Mouse (Mus musculus) heart, adult 2 months (tissue): Measurements from ENCODE around the gene Copz2. TPM values are rescaled to one million over a fixed set of nuclear protein-coding genes. Genes with fewer than 3 reads are reported as not detected.

Experiments used
- DNase-seq, 2 experiments: peaks; one replicate each; pipeline ENCODE4 v3.0.0; 2021
- H3K27ac ChIP-seq: fragments of 200-600 bp; 2 replicates; pipeline ENCODE4 v1.8.1; 2022
- H3K27me3 ChIP-seq: fragments of 200-500 bp; 2 replicates; pipeline ENCODE4 v1.6.1; 2012; ENCODE audit warnings: mild to moderate bottlenecking, low read length, inconsistent platforms, mixed read lengths; ENCODE audit not compliant: control insufficient read depth, insufficient read depth
- H3K36me3 ChIP-seq: fragments of 200-500 bp; 2 replicates; pipeline ENCODE4 v1.6.1; 2012; ENCODE audit warnings: low read length, inconsistent platforms; ENCODE audit not compliant: control insufficient read depth, insufficient read depth
- H3K4me1 ChIP-seq: fragments of 200-500 bp; 2 replicates; pipeline ENCODE4 v1.6.1; 2011; ENCODE audit warnings: low read length; ENCODE audit not compliant: control insufficient read depth, insufficient read depth
- H3K4me3 ChIP-seq: fragments of 200-600 bp; 2 replicates; pipeline ENCODE4 v1.8.1; 2022
- H3K79me2 ChIP-seq: fragments of 200-500 bp; replicated peaks from 2 replicates; pipeline ENCODE4 v1.6.1; 2012; ENCODE audit warnings: mild to moderate bottlenecking, inconsistent platforms, low read length, moderate library complexity, mixed read lengths; ENCODE audit not compliant: control insufficient read depth, insufficient read depth
- H3K9ac ChIP-seq: fragments of 200-500 bp; 2 replicates; pipeline ENCODE4 v1.6.1; 2012; ENCODE audit warnings: low read depth, mild to moderate bottlenecking, control low read depth, inconsistent platforms, low read length, mixed read lengths
- CTCF ChIP-seq: fragments of 200-600 bp; IDR thresholded peaks from 2 replicates; pipeline ENCODE4 v1.8.1; 2022; ENCODE audit warnings: antibody characterized with exemption, mild to moderate bottlenecking, moderate library complexity
- EP300 ChIP-seq: fragments of 200-500 bp; IDR thresholded peaks from 2 replicates; pipeline ENCODE4 v1.6.1; 2011; ENCODE audit warnings: low read depth, low read length, control low read depth; ENCODE audit not compliant: insufficient read depth
- POLR2A ChIP-seq: fragments of 200-500 bp; IDR thresholded peaks from 2 replicates; pipeline ENCODE4 v1.6.1; 2011; ENCODE audit warnings: mild to moderate bottlenecking, low read depth, low read length, control low read depth; ENCODE audit not compliant: insufficient read depth
- WGBS: fragments of 180-500 bp; shearing (Covaris S2); methylation state at CpG from one replicate; pipeline ENCODE4 v1.1.7; 2018; 5-methylcytosine and 5-hydroxymethylcytosine counted together
- intact Hi-C: fragments of 180-260 bp; cut with DNase I; formaldehyde crosslinking; loops from one replicate; pipeline ENCODE4 v1.15.1; 2025
- polyA plus RNA-seq: library from polyadenylated mRNA; depleted of rRNA; stranded (reverse); fragments of >200 nt; gene quantifications from 2 replicates; pipeline ENCODE4 v1.2.3, GENCODE M21; 2012
- total RNA-seq, 2 experiments: library from RNA; stranded (reverse); gene quantifications; 2 replicates each; pipeline ENCODE4 v1.2.3; 2021

The Copz2 gene
- total and polyA plus RNA-seq, 3 experiments = 35.0 to 55.0 (median 36.9) TPM

GRCm38 (mm10) chr11:96872441-96873379 lies 23.0 kb downstream of the Copz2 start:
- DNase-seq = no peak

GRCm38 (mm10) chr11:96873601-96874140 lies 24.0 kb downstream of the Copz2 start:
- no peaks in the 10 kb centered on the region for H3K4me1 ChIP-seq
- no peak overlapping the region for H3K4me3 ChIP-seq
- no peaks in the 10 kb centered on the region for H3K36me3 ChIP-seq
- no peak for DNase-seq
- H3K27me3 ChIP-seq = 0 out of 2 replicates have a peak, but pooled peaks cover 2% of the 10 kb centered on the region
- H3K9ac ChIP-seq = no peak overlapping the region
- TF ChIP-seq CTCF (no peak), POLR2A (no peak), EP300 (no peak)
- 75% methylated on average over 11 of the region's 11 CpGs for WGBS
- H3K27ac ChIP-seq = no peak overlapping the region
- no peaks in the 10 kb centered on the region for H3K79me2 ChIP-seq
- intact Hi-C loops = no loop called here

More at GRCm38 (mm10) chr11:96872441-96873379, 23.0 kb downstream of the Copz2 start:
- Histone ChIP-seq H3K27ac (no peak overlapping the region), H3K9ac (no peak overlapping the region), H3K36me3 (no peaks in the 10 kb centered on the region), H3K4me1 (no peaks in the 10 kb centered on the region), H3K4me3 (no peak overlapping the region), H3K27me3 (0 out of 2 replicates have a peak, but pooled peaks cover 2% of the 10 kb centered on the region), H3K79me2 (no peaks in the 10 kb centered on the region)
- intact Hi-C loops = no loop called here
- TF ChIP-seq POLR2A (no peak), EP300 (no peak)
- WGBS = 32% methylated on average over 24 of the region's 24 CpGs

- TF ChIP-seq POLR2A = no peak
- no peak for TF ChIP-seq EP300
- no peak for TF ChIP-seq CTCF
- intact Hi-C loops = no loop called here
- no peaks in the 10 kb centered on the region for H3K36me3 ChIP-seq
- no peaks in the 10 kb centered on the region for H3K79me2 ChIP-seq
- 0 out of 2 replicates have a peak, but pooled peaks cover 2% of the 10 kb centered on the region for H3K27me3 ChIP-seq
- no peak overlapping the region for H3K27ac ChIP-seq
- H3K4me1 ChIP-seq = no peaks in the 10 kb centered on the region
- H3K4me3 ChIP-seq = no peak overlapping the region
- DNase-seq = no peak
- WGBS = 48% methylated on average over 4 of the region's 4 CpGs
- H3K9ac ChIP-seq = no peak overlapping the region
These were observed 25.6 kb downstream of the Copz2 start for GRCm38 (mm10) chr11:96875270-96875669.

- TF ChIP-seq CTCF = no peak
- no peak for TF ChIP-seq EP300
- TF ChIP-seq POLR2A = no peak
- 1% methylated on average over 35 of the region's 35 CpGs for WGBS
- H3K36me3 ChIP-seq = no peaks in the 10 kb centered on the region
- 0 out of 2 replicates have a peak, but pooled peaks cover 2% of the 10 kb centered on the region for H3K27me3 ChIP-seq
- H3K79me2 ChIP-seq = no peaks in the 10 kb centered on the region
- H3K4me3 ChIP-seq = peak overlapping the region; percentile 33; the same call in 1 of the 2 replicates
- no peak overlapping the region for H3K27ac ChIP-seq
- no peak overlapping the region for H3K9ac ChIP-seq
- intact Hi-C loops = no loop called here
- no peaks in the 10 kb centered on the region for H3K4me1 ChIP-seq
- DNase-seq = peak; percentile 73 to 74
These were observed 26.1 kb downstream of the Copz2 start for GRCm38 (mm10) chr11:96875745-96876144.

- Histone ChIP-seq H3K27ac (no peak overlapping the region), H3K9ac (no peak overlapping the region), H3K4me3 (no peak overlapping the region), H3K79me2 (no peaks in the 10 kb centered on the region), H3K27me3 (0 out of 2 replicates have a peak, but pooled peaks cover 2% of the 10 kb centered on the region), H3K4me1 (no peaks in the 10 kb centered on the region), H3K36me3 (no peaks in the 10 kb centered on the region)
- intact Hi-C loops = no loop called here
- 35% methylated on average over 13 of the region's 13 CpGs for WGBS
- DNase-seq = no peak
- TF ChIP-seq POLR2A = no peak
These were observed 26.8 kb downstream of the Copz2 start for GRCm38 (mm10) chr11:96876300-96877040.

GRCm38 (mm10) chr11:96877071-96877470 lies 27.4 kb downstream of the Copz2 start:
- Histone ChIP-seq H3K27ac (no peak overlapping the region), H3K79me2 (no peaks in the 10 kb centered on the region), H3K36me3 (no peaks in the 10 kb centered on the region), H3K4me1 (no peaks in the 10 kb centered on the region), H3K27me3 (0 out of 2 replicates have a peak, but pooled peaks cover 2% of the 10 kb centered on the region), H3K9ac (no peak overlapping the region), H3K4me3 (no peak overlapping the region)
- DNase-seq = no peak
- TF ChIP-seq POLR2A = no peak
- TF ChIP-seq CTCF = no peak
- no peak for TF ChIP-seq EP300
- 60% methylated on average over 4 of the region's 4 CpGs for WGBS
- intact Hi-C loops = no loop called here
